Comparison of ENCODE assay signal across 14 mouse cellular contexts in the genomic region with DNA sequence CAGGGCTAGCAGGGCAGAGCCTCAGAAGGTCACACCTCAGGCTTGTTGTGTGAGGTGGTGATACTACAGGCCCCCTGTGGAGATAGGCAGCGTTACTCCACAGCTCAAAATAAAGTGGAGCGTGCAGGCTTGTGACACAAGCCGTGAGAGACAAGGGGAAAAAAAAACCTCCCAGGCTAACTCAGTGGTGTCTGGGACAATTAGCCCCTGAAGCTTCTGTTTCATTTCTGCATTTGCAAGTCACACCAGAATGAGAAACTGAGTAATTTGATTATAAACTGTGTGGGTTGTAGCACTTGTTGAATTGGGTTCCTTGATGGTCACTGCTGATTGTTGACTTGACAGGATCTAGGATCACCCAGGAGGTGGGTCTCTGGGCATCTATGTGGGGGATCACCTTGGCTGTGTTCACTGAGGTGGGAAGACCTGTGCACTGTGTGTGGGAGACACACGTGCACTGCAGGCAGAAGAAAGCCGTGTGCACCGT. TPM values are rescaled to one million over a fixed set of nuclear protein-coding genes. Genes with fewer than 3 reads are reported as not detected.
DNase-seq lines count a peak whose midpoint lies in the region; ATAC-seq and TF ChIP-seq lines count a peak whose summit lies in the region.
"Had no signal": no experiment of that assay in that cellular context is flagged by ENCODE, and none has a peak within 500 bp of the region (broad histone marks: within the 10 kb centered on the region; RNA-seq: fewer than 3 reads in every experiment).

No protein-coding gene starts in this region.

- no peak for DNase-seq in gastrocnemius, adult 2 months
- DNase-seq in gastrocnemius, adult 18-20 months (ENCODE audit: low spot score): no peak
- DNase-seq in lung, postnatal 14 days: no peak
- DNase-seq: cerebellum, postnatal 25 days; right cerebral cortex, postnatal 25 days had no signal

- intact Hi-C loops in gastrocnemius, adult 2 months (cut with DNase I): loop anchor here (5.0 kb wide), 1 partner anchor 43 kb away; a partner anchor contains a TSS

- H3K27ac ChIP-seq in gastrocnemius, adult 2 months: peak overlapping the region; percentile 83
- peak overlapping the region; percentile 51 for H3K27ac ChIP-seq in liver, embryonic 15.5 days (replicated peaks)
- H3K27ac ChIP-seq in liver, embryonic 12.5 days: no peak overlapping the region
- peak overlapping the region; percentile 87 for H3K27ac ChIP-seq in intestine, embryonic 16.5 days (ENCODE audit: low read length)
- peak overlapping the region; percentile 91 for H3K27ac ChIP-seq in small intestine, adult 2 months (ENCODE audit: insufficient read depth, low read depth, low read length)
- H3K27ac ChIP-seq: hindbrain, embryonic 15.5 days; neural tube, embryonic 13.5 days had no signal

- no peaks in the 10 kb centered on the region for H3K27me3 ChIP-seq in liver, embryonic 15.5 days
- H3K27me3 ChIP-seq in liver, embryonic 12.5 days (replicated peaks): no peaks in the 10 kb centered on the region
- no peaks in the 10 kb centered on the region for H3K27me3 ChIP-seq in intestine, embryonic 16.5 days (replicated peaks; ENCODE audit: control insufficient read depth, insufficient read depth, low read length)
- H3K27me3 ChIP-seq in small intestine, adult 2 months (ENCODE audit: control insufficient read depth, insufficient read depth, low read length): no peaks in the 10 kb centered on the region
- H3K27me3 ChIP-seq: hindbrain, embryonic 15.5 days; neural tube, embryonic 13.5 days had no signal

- no peaks in the 10 kb centered on the region for H3K9me3 ChIP-seq in liver, embryonic 15.5 days (replicated peaks)
- no peaks in the 10 kb centered on the region for H3K9me3 ChIP-seq in liver, embryonic 12.5 days (replicated peaks)
- 0 out of 2 replicates have a peak, but pooled peaks cover 2% of the 10 kb centered on the region for H3K9me3 ChIP-seq in intestine, embryonic 16.5 days (ENCODE audit: control insufficient read depth, low read length)
- H3K9me3 ChIP-seq: hindbrain, embryonic 15.5 days; neural tube, embryonic 13.5 days had no signal

- no peak for ATAC-seq in liver, embryonic 15.5 days (ENCODE audit: insufficient read depth)
- no peak for ATAC-seq in liver, embryonic 12.5 days
- peak; percentile 34 for ATAC-seq in intestine, embryonic 16.5 days
- ATAC-seq in CD4-positive, CD25-positive, alpha-beta regulatory T cell, adult 4 months: no peak

- no peak overlapping the region for H3K4me3 ChIP-seq in gastrocnemius, adult 2 months
- H3K4me3 ChIP-seq in liver, embryonic 15.5 days (replicated peaks): no peak overlapping the region
- no peak overlapping the region for H3K4me3 ChIP-seq in liver, embryonic 12.5 days
- no peak overlapping the region for H3K4me3 ChIP-seq in intestine, embryonic 16.5 days (ENCODE audit: low read length)
- H3K4me3 ChIP-seq in small intestine, adult 2 months (ENCODE audit: low read depth, low read length): no peak overlapping the region
- H3K4me3 ChIP-seq: erythroblast, embryonic 14.5 days; hindbrain, embryonic 15.5 days; neural tube, embryonic 13.5 days had no signal

- peaks cover 61% of the 10 kb centered on the region for H3K36me3 ChIP-seq in liver, embryonic 15.5 days (replicated peaks)
- H3K36me3 ChIP-seq in liver, embryonic 12.5 days: peaks cover 78% of the 10 kb centered on the region
- H3K36me3 ChIP-seq in intestine, embryonic 16.5 days (ENCODE audit: control insufficient read depth, insufficient read depth, low read length): no peaks in the 10 kb centered on the region
- H3K36me3 ChIP-seq in small intestine, adult 2 months (ENCODE audit: control insufficient read depth, insufficient read depth, low read length): peaks cover 10% of the 10 kb centered on the region
- H3K36me3 ChIP-seq: hindbrain, embryonic 15.5 days; neural tube, embryonic 13.5 days had no signal

- TF ChIP-seq CTCF in gastrocnemius, adult 2 months (IDR thresholded peaks at IDR 0.05): no peak
- no peak for TF ChIP-seq CTCF in small intestine, adult 2 months (IDR thresholded peaks at IDR 0.05; ENCODE audit: extremely low read depth, insufficient read length, insufficient replicate concordance, low read depth, low read length)

- no peak overlapping the region for H3K9ac ChIP-seq in liver, embryonic 15.5 days
- H3K9ac ChIP-seq in liver, embryonic 12.5 days: no peak overlapping the region
- 0 out of 2 replicates have a peak overlapping the region, but pooled peaks have one; percentile 2 for H3K9ac ChIP-seq in intestine, embryonic 16.5 days (ENCODE audit: low read depth, low read length)
- H3K9ac ChIP-seq: hindbrain, embryonic 15.5 days; neural tube, embryonic 13.5 days had no signal

- 75% methylated on average over 6 of the region's 6 CpGs for WGBS in liver, embryonic 15.5 days (ENCODE audit: insufficient replicate concordance)
- 69% methylated on average over 6 of the region's 6 CpGs for WGBS in liver, embryonic 12.5 days (ENCODE audit: insufficient replicate concordance)
- 48% methylated on average over 6 of the region's 6 CpGs for WGBS in intestine, embryonic 16.5 days
- WGBS in small intestine, adult 2 months: 28% methylated on average over 6 of the region's 6 CpGs

- H3K4me2 ChIP-seq in liver, embryonic 15.5 days: no peak overlapping the region
- no peak overlapping the region for H3K4me2 ChIP-seq in liver, embryonic 12.5 days
- no peak overlapping the region for H3K4me2 ChIP-seq in intestine, embryonic 16.5 days (ENCODE audit: low read depth, low read length)
- H3K4me2 ChIP-seq: hindbrain, embryonic 15.5 days; midbrain, embryonic 11.5 days; neural tube, embryonic 13.5 days had no signal

- H3K4me1 ChIP-seq in liver, embryonic 15.5 days (replicated peaks): peaks cover 41% of the 10 kb centered on the region
- peaks cover 32% of the 10 kb centered on the region for H3K4me1 ChIP-seq in liver, embryonic 12.5 days
- peaks cover 18% of the 10 kb centered on the region for H3K4me1 ChIP-seq in intestine, embryonic 16.5 days (ENCODE audit: control insufficient read depth, insufficient read depth, low read length)
- peaks cover 33% of the 10 kb centered on the region for H3K4me1 ChIP-seq in small intestine, adult 2 months (ENCODE audit: control insufficient read depth, insufficient read depth, insufficient read length, low read length)
- H3K4me1 ChIP-seq: hindbrain, embryonic 15.5 days; neural tube, embryonic 13.5 days had no signal

- TF ChIP-seq POLR2A in small intestine, adult 2 months (IDR thresholded peaks at IDR 0.05; ENCODE audit: low read depth, low read length): no peak

RNA-seq across cellular contexts. Expression of a gene that starts 39.9 kb away (rescaled TPM):
- total RNA-seq in gastrocnemius, adult 2 months (2021): 1 to 10 TPM; 4.6 to 6.8 TPM
- 1 to 10 TPM; 5.0 to 5.4 TPM for total RNA-seq in gastrocnemius, adult 18-20 months (2021)
- 42.5 and 42.7 TPM in 2 replicates for polyA plus RNA-seq in liver, embryonic 15.5 days (2015; fragmentation: Nextera tagmentation; extraction: Ambion mirVana)
- 67.9 and 68.6 TPM in 2 replicates for polyA plus RNA-seq in liver, embryonic 12.5 days (2016; fragmentation: Nextera tagmentation; extraction: Ambion mirVana)
- polyA plus RNA-seq in intestine, embryonic 16.5 days (2015; fragmentation: Nextera tagmentation; extraction: Ambion mirVana): 51.5 and 53.7 TPM in 2 replicates
- polyA plus RNA-seq in small intestine, adult 2 months (2012; rRNA removed): 10.7 and 32.0 TPM in 2 replicates
- polyA plus RNA-seq in CD4-positive, CD25-positive, alpha-beta regulatory T cell, adult 4 months (2017; shearing (Covaris generic)): 100 to 1,000 TPM; 125 to 142 TPM

RNA-seq across cellular contexts. Expression of a gene that starts 43.9 kb away (rescaled TPM):
- total RNA-seq in gastrocnemius, adult 2 months (2021): 10 to 100 TPM; 71.7 to 94.8 TPM
- total RNA-seq in gastrocnemius, adult 18-20 months (2021): 10 to 100 TPM; 89.2 to 94.8 TPM
- polyA plus RNA-seq in liver, embryonic 15.5 days (2015; fragmentation: Nextera tagmentation; extraction: Ambion mirVana): 30.7 and 31.7 TPM in 2 replicates
- 61.2 and 66.4 TPM in 2 replicates for polyA plus RNA-seq in liver, embryonic 12.5 days (2016; fragmentation: Nextera tagmentation; extraction: Ambion mirVana)
- polyA plus RNA-seq in intestine, embryonic 16.5 days (2015; fragmentation: Nextera tagmentation; extraction: Ambion mirVana): 20.9 and 53.6 TPM in 2 replicates
- polyA plus RNA-seq in small intestine, adult 2 months (2012; rRNA removed): 51.1 and 114 TPM in 2 replicates
- polyA plus RNA-seq in CD4-positive, CD25-positive, alpha-beta regulatory T cell, adult 4 months (2017; shearing (Covaris generic)): 10 to 100 TPM; 10.7 to 13.2 TPM
